Mouse (Mus musculus) mesoderm, embryonic 11.5 days (tissue): ENCODE results near the gene Txndc5.
A peak's percentile ranks its signal among the peaks of the same experiment; 100 is the strongest.

Experiments
- DNase-seq: peaks from one replicate; pipeline ENCODE4 v3.0.0-alpha.2; 2012; ENCODE audit warnings: low read depth, low spot score

Gene Txndc5

GRCm38 (mm10) chr13:38527041-38527796, 1.4 kb downstream of the Txndc5 start:
- no peak for DNase-seq

- DNase-seq: no peak
Observed at GRCm38 (mm10) chr13:38526116-38526515, 2.5 kb downstream of the Txndc5 start.

GRCm38 (mm10) chr13:38525261-38525660, 3.4 kb downstream of the Txndc5 start:
- no peak for DNase-seq

GRCm38 (mm10) chr13:38523231-38523630, 5.4 kb downstream of the Txndc5 start:
- no peak for DNase-seq

- DNase-seq: no peak
Observed at GRCm38 (mm10) chr13:38522056-38522654, 6.5 kb downstream of the Txndc5 start.

GRCm38 (mm10) chr13:38520299-38520698, 8.3 kb downstream of the Txndc5 start:
- no peak for DNase-seq

GRCm38 (mm10) chr13:38516582-38516981, 12.0 kb downstream of the Txndc5 start:
- DNase-seq: no peak

- no peak for DNase-seq
Observed at GRCm38 (mm10) chr13:38515845-38516244, 12.8 kb downstream of the Txndc5 start.

GRCm38 (mm10) chr13:38515431-38515830, 13.2 kb downstream of the Txndc5 start:
- DNase-seq: no peak

- no peak for DNase-seq
Observed at GRCm38 (mm10) chr13:38513921-38514320, 14.7 kb downstream of the Txndc5 start.

GRCm38 (mm10) chr13:38511979-38512378, 16.6 kb downstream of the Txndc5 start:
- no peak for DNase-seq

GRCm38 (mm10) chr13:38509681-38510341, 18.8 kb downstream of the Txndc5 start:
- DNase-seq: no peak

GRCm38 (mm10) chr13:38506936-38507335, 21.7 kb downstream of the Txndc5 start:
- DNase-seq: no peak

GRCm38 (mm10) chr13:38506320-38506719, 22.3 kb downstream of the Txndc5 start:
- peak; percentile 17 for DNase-seq

GRCm38 (mm10) chr13:38503137-38503849, 25.3 kb downstream of the Txndc5 start:
- DNase-seq: peak; percentile 24

- DNase-seq: no peak
Observed at GRCm38 (mm10) chr13:38501314-38501713, 27.3 kb downstream of the Txndc5 start.

- DNase-seq: no peak
Observed at GRCm38 (mm10) chr13:38496715-38497114, 31.9 kb downstream of the Txndc5 start.

GRCm38 (mm10) chr13:38486767-38487166, 41.9 kb downstream of the Txndc5 start:
- no peak for DNase-seq

- DNase-seq: no peak
Observed at GRCm38 (mm10) chr13:38484701-38485100, 43.9 kb downstream of the Txndc5 start.

GRCm38 (mm10) chr13:38481021-38481420, 47.6 kb downstream of the Txndc5 start:
- DNase-seq: no peak

GRCm38 (mm10) chr13:38476936-38477335, 51.7 kb downstream of the Txndc5 start:
- DNase-seq: peak; percentile 56

- no peak for DNase-seq
Observed at GRCm38 (mm10) chr13:38473497-38473896, 55.1 kb downstream of the Txndc5 start.
